Mouse (Mus musculus) thymus, adult 2 months (tissue): ENCODE results near the gene Hes1.

Experiments
- CTCF ChIP-seq: fragments of 200-500 bp; IDR thresholded peaks from 2 replicates; pipeline ENCODE4 v1.5.1; 2012; ENCODE audit warnings: mild to moderate bottlenecking, control low read depth, low read length, moderate library complexity, borderline replicate concordance; ENCODE audit not compliant: control insufficient read depth, poor library complexity, insufficient read depth; ENCODE audit errors: extremely low read depth
- POLR2A ChIP-seq: fragments of 200-500 bp; IDR thresholded peaks from 2 replicates; pipeline ENCODE4 v1.6.1; 2012; ENCODE audit warnings: mild to moderate bottlenecking, low read length, control low read depth, moderate library complexity; ENCODE audit not compliant: control insufficient read depth, poor library complexity, insufficient read depth; ENCODE audit errors: extremely low read depth

- TF ChIP-seq CTCF (no peak), POLR2A (no peak)
These were observed 30.2 kb upstream of the Hes1 start for GRCm38 (mm10) chr16:30034001-30034400.
